Mouse (Mus musculus): ENCODE results near the gene Rapgef1.

GRCm38 (mm10) chr2:29632168-29632662 lies 12.7 kb downstream of the Rapgef1 start:
- no peak for TF ChIP-seq POLR2A (IDR thresholded peaks at IDR 0.05; ENCODE audit: borderline replicate concordance, control insufficient read depth, low read depth, low read length)
- no peak for TF ChIP-seq CTCF (IDR thresholded peaks at IDR 0.05; ENCODE audit: control insufficient read depth, insufficient read depth, low read length)
